Mouse (Mus musculus) CH12.LX (cell line): Measurements from ENCODE around the gene Gm20388.

Source experiments
- BHLHE40 ChIP-seq: IDR thresholded peaks from 2 replicates; pipeline ENCODE4 v1.6.1; 2011; ENCODE audit warnings: mild to moderate bottlenecking, low read depth, low read length, improper control_type of control experiment
- CTCF ChIP-seq, 2 experiments: IDR thresholded peaks in 1 of 2; conservative IDR thresholded peaks in 1 of 2; 2 replicates each; pipeline ENCODE4 v1.5.1; 2011 to 2012; ENCODE audit warnings: low read depth in 2 of 2, low read length in 2 of 2, improper control_type of control experiment in 1 of 2, inconsistent platforms in 1 of 2, mild to moderate bottlenecking in 1 of 2, moderate library complexity in 1 of 2
- EP300 ChIP-seq: IDR thresholded peaks from 2 replicates; pipeline ENCODE4 v1.6.1; 2011; ENCODE audit warnings: low read length, improper control_type of control experiment
- MAX ChIP-seq: IDR thresholded peaks from 2 replicates; pipeline ENCODE4 v1.6.1; 2011; ENCODE audit warnings: low read length, improper control_type of control experiment
- MEF2A ChIP-seq: IDR thresholded peaks from 2 replicates; pipeline ENCODE4 v1.6.1; 2014; ENCODE audit warnings: low read depth, mild to moderate bottlenecking, inconsistent platforms, low read length, improper control_type of control experiment, borderline replicate concordance
- POLR2A ChIP-seq: IDR thresholded peaks from 2 replicates; pipeline ENCODE4 v1.6.1; 2011; ENCODE audit warnings: low read depth, mild to moderate bottlenecking, improper control_type of control experiment, low read length
- RCOR1 ChIP-seq: conservative IDR thresholded peaks from 2 replicates; pipeline ENCODE4 v1.6.1; 2012; ENCODE audit warnings: low read depth, mild to moderate bottlenecking, inconsistent platforms, low read length, improper control_type of control experiment
- TCF12 ChIP-seq: IDR thresholded peaks from 2 replicates; pipeline ENCODE4 v1.6.1; 2014; ENCODE audit warnings: low read depth, mild to moderate bottlenecking, inconsistent platforms, low read length, improper control_type of control experiment
- UBTF ChIP-seq: IDR thresholded peaks from 2 replicates; pipeline ENCODE4 v1.6.1; 2012; ENCODE audit warnings: low read depth, mild to moderate bottlenecking, inconsistent platforms, low read length, improper control_type of control experiment, moderate library complexity
- ZMIZ1 ChIP-seq: IDR thresholded peaks from 2 replicates; pipeline ENCODE4 v1.6.1; 2012; ENCODE audit warnings: low read depth, mild to moderate bottlenecking, inconsistent platforms, low read length, improper control_type of control experiment

GRCm38 (mm10) chr8:123849352-123849751 is 3938.7 kb downstream of the Gm20388 start:
- TF ChIP-seq CTCF (conservative IDR thresholded peaks at IDR 0.05 in 1 of 2, IDR thresholded peaks at IDR 0.05 in 1 of 2; ENCODE audit: low read depth in 2 of 2, low read length in 2 of 2), result no peak
- peak; percentile 97 for TF ChIP-seq BHLHE40
- TF ChIP-seq TCF12, result peak; percentile 43; the same call in 1 of the 2 replicates
- peak; percentile 72 for TF ChIP-seq POLR2A
- TF ChIP-seq RCOR1, result 0 out of 2 replicates have a peak, but pooled peaks have one; percentile 25
- no peak for TF ChIP-seq UBTF
- TF ChIP-seq MEF2A, result no peak; the same call in 1 of the 2 replicates
- TF ChIP-seq MAX, result peak; percentile 89
- TF ChIP-seq EP300, result 0 out of 2 replicates have a peak, but pooled peaks have one; percentile 36
- peak; percentile 67; the same call in 1 of the 2 replicates for TF ChIP-seq ZMIZ1
